Mouse (Mus musculus) T-helper 1 cell (primary cell): ENCODE data around the gene Eya4.

ENCODE experiments used
- in situ Hi-C: fragments of 300-600 bp; cut with MboI, MseI; formaldehyde crosslinking; loops from one replicate; pipeline ENCODE4 v1.15.1; 2025; ENCODE audit warnings: high pct_unique_total_duplicates

Eya4 gene

GRCm38 (mm10) chr10:23159138-23159537, 191.4 kb downstream of the Eya4 start:
- in situ Hi-C loops, result no loop called here

DNA sequence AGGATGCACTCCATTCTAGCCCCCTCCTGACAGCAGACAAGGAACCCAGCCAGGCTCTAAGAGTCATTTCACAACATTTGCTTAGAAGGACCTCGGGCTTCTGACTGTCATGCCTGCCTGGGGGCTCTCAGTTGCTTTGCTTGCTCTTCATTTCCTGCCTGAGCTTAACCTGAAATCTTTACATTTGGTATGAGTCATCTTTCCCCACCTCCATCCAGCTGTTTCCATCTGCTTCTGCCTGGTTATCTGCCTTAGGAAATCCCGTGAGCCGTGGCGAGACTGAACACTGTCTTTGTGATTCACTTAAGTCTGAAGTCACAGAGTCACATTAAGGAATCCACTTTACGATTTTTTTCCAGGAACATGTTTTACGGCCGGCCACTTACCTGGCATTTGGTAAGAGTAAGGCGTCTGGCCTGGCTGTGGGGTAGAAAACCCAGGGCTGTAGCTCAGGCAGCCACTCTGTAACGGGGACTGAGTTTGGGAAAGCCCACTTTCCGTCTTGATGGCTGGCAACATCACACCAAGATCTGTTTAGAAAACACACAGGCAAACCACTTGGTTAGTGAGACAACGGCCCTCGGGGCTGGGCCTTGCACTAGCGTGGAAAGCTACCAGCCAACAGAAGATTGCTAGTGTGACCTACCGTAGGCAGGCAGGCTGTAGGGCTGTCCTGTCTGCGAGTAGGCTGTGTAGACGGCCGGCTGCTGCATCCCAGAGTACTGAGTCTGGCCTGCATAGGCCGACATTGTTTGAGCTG, 193.5 kb downstream of the Eya4 start:
- in situ Hi-C loops, result no loop called here

DNA sequence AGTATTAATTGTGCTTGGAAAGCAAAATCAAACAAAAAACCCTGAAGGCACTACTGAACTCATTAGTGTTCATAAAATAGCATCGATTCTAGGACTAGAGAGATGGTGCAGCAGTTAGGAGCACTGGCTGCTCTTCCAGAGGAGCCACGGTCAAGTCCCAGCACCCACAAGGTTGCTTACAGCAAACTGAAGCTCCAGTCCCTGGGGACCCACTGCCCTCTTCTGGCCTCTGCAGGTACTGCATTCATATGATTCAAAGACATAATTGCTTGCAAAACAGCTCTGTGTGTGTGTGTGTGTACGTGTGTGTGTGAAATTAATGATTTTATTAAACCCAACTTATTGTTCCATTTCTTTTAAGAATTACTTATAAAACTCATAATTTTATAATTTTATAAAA, 200.2 kb downstream of the Eya4 start:
- in situ Hi-C loops, result no loop called here

DNA sequence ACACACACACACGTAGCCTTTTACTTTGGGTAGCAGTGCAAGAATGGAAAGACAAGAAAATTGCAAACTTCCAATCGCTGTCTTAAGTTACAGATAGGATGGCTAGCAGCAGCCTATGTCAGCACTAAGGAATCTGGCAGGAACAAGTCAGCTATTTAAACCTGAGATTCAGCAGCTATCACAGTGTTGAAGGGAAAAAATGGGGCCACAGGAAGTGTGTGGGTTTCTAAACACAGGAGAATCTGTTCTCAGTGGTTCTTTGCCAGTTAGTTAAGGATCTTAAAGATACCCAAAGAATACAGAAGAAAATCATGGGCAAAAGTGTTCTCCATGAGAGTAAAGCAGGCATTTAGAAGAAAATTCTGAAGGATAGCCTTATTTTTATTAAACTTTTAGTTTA, 206.0 kb downstream of the Eya4 start:
- in situ Hi-C loops, result no loop called here

DNA sequence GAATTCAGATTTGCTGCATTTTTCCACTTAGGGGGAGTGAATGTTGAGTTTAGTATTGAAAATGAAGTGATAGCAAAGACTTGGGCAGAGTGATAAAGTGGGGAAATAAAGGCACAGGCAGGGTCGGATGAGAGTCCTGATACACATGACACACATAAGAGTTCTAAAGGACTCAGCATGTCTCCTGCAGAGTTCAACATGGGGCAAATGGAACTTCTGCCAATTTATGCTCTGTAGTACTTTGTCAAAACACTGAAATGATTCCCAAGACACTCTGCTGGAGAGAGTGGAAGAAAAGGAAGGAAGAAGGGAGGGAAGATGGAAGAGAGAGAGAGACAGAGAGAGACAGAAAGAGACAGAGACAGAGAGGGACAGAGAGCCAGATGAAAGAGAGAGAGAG, 222.6 kb downstream of the Eya4 start:
- in situ Hi-C loops, result no loop called here

GRCm38 (mm10) chr10:23127151-23127550, 223.4 kb downstream of the Eya4 start:
- in situ Hi-C loops, result no loop called here

DNA sequence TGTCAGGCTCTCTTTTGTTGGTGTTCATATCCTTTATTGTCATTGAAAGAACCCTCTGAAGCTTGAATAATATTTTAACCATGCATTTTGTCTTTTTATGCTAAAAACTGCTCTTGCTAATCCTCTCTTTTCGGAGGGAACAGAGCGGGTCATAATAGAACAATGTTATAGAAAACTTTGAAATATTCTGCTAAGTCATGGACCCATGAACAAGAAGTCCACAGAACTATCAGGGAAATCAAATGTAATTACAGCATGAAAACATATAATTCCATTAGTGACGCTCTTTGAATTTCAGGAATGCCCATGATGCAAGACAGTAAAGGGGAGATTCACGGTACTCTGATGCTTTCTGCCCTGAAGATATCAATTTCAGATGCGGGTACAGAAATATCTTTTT, 224.1 kb downstream of the Eya4 start:
- in situ Hi-C loops, result no loop called here

DNA sequence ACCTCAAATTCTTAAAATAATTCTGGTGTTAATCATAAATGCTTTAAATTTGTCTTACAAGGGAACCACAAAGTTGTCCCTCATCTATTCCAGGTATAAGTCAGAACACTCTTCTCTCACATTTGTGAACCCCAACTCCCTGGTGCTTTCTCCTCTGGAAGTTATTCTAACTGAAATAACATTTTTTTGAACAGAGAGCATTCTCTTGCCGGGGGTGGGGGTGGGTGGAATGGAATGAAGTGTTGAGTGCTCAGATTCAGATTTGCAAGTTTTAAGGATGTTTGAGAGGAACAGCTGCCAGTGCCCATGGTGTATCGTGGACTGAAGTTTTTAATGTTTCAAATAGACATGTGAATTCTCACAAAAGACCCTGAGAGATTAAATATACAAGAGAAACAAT, 230.1 kb downstream of the Eya4 start:
- in situ Hi-C loops, result no loop called here

GRCm38 (mm10) chr10:23116786-23117410, 233.7 kb downstream of the Eya4 start:
- in situ Hi-C loops, result loop anchor here (10.0 kb wide), 1 partner anchor 648 kb away; no protein-coding TSS in a partner anchor

- in situ Hi-C loops, result loop anchor here (10.0 kb wide), 1 partner anchor 649 kb away; no protein-coding TSS in a partner anchor
Measured at GRCm38 (mm10) chr10:23116063-23116462, 234.5 kb downstream of the Eya4 start.

DNA sequence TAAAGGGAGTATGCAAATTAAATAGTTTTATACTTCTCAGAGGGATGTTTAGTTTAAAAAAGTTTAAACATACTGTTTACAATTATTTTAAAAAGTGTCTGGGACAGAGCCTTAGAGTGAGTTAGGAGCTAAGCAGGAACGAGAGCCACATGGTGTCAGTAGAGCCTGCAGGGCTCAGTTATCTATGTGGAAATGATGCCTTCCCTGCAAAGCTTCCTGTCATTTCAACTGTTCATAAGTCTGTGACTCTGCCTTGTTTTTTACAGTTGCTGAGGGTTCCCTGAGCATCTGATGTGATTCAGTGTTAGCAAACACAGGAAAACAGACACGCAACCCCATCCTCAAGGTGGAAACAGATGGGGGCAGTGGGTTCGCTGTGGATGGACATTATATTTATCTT, 235.3 kb downstream of the Eya4 start:
- in situ Hi-C loops, result loop anchor here (10.0 kb wide), 1 partner anchor 649 kb away; no protein-coding TSS in a partner anchor

GRCm38 (mm10) chr10:23108122-23108521, 242.5 kb downstream of the Eya4 start:
- in situ Hi-C loops, result no loop called here

GRCm38 (mm10) chr10:23092517-23092916, 258.1 kb downstream of the Eya4 start:
- in situ Hi-C loops, result no loop called here

DNA sequence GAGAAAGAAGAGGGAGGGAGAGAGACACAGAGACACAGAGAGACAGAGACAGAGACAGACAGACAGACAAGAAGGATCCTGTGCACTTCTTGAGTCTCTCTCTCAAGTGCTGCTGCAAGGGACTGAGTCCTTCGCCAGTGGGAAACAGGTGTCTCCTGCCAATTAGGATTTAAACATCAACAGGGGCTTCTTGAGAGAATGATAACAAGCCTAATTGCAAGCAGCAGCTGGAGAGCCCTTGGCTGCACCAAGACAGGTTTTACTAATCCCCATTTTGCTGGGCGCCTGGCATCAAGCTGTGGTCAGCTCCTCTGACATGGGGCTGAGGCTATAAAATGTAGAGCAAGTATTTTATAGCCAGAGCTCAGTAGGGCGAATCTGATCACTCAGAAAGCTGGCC, 259.0 kb downstream of the Eya4 start:
- in situ Hi-C loops, result no loop called here

- in situ Hi-C loops, result no loop called here
Measured at GRCm38 (mm10) chr10:23090323-23090722, 260.3 kb downstream of the Eya4 start.

DNA sequence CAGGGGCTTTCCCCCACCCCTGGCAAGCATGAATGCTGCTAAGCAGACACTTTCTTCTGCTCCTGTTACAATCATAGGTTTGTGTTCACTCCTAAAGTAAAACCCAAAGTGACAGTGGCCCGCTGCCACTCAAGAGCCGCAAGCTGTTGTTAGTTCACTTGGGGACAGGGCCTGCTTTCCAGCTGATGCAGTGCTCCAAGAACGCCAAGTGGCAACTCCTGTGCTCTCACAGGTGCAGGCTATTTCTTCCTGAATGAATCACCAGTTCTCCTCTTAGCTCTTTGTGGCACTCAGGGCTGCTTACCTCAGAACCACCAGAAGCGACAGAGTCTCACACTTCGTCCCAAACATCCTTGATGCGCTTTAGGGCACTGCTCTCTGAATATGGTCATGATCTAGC, 261.3 kb downstream of the Eya4 start:
- in situ Hi-C loops, result loop anchor here (5.0 to 10.0 kb wide), 2 partner anchors 512 to 676 kb away; no protein-coding TSS in a partner anchor

DNA sequence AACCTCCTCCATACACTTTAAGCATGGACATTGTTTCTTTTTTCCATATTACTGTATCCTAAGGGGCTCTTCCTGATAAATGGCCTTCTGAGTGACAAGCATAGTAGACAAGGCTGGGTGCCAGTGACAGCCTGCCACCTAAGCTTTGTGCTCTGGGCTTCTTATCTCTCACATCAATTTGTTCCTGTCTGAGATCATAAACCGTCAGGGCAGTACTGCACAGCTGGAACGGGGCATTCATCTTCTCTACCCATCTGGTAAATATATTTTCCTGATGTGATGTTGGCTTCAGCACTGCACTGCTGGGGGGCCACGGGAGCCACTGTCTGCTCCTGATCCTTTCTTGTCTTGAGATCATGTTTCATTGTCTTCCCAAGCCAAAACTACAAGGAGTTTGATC, 261.8 kb downstream of the Eya4 start:
- in situ Hi-C loops, result loop anchor here (5.0 to 10.0 kb wide), 2 partner anchors 511 to 676 kb away; no protein-coding TSS in a partner anchor

- in situ Hi-C loops, result loop anchor here (5.0 to 10.0 kb wide), 2 partner anchors 509 to 678 kb away; no protein-coding TSS in a partner anchor
Measured at GRCm38 (mm10) chr10:23086352-23087215, 264.0 kb downstream of the Eya4 start.

DNA sequence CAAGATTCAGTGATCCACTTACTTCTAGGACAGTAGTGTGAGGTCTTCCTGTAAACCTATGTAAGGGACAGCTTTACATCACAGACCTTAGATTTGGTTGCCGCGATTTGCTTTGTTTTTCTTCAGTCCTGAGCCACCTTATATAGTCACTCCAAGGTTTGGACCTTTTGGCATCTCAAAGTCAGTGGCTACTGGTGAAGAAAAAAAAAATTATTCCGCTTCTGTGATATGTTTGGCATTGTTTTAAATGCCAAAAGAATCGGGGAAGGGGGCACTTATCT, 269.1 kb downstream of the Eya4 start:
- in situ Hi-C loops, result loop anchor here (5.0 to 10.0 kb wide), 2 partner anchors 299 to 683 kb away; no protein-coding TSS in a partner anchor

DNA sequence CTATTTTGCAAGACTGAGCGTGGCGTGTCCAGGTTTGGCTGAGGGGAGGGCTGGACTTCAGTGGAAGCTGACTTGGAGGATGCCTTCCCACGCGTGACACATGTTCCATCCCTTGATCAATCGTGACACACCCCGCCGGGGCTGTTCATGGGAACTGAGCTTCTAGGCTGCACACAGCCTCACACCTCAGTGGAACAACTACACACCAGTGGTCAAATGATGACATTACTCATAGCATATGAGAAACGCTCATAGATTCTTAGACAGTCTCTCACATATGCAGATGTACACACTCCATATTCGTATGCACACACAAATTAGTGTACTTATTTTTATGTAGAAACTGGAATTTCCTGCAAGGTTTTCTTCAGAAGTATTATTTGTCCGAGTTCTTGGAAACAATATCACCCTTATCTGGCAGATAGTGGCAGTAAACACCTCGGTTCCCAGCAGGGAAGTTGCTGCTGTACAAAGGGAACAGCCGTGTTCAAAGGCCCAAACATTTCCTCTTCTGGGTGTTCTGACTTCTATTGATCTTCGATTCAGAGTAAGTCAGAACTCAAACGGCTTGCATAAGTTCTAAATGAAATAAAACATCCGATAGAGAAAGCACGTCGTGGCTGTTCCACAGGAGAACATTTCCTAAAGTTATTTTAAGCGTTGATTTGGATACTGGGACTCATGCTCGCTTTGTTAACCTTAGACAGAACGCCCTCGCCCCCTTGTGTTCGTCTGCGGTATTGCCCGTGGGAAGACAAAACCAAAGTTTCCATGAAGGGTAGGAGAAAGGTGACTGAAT, 269.6 kb downstream of the Eya4 start:
- in situ Hi-C loops, result loop anchor here (5.0 to 10.0 kb wide), 2 partner anchors 299 to 684 kb away; no protein-coding TSS in a partner anchor

DNA sequence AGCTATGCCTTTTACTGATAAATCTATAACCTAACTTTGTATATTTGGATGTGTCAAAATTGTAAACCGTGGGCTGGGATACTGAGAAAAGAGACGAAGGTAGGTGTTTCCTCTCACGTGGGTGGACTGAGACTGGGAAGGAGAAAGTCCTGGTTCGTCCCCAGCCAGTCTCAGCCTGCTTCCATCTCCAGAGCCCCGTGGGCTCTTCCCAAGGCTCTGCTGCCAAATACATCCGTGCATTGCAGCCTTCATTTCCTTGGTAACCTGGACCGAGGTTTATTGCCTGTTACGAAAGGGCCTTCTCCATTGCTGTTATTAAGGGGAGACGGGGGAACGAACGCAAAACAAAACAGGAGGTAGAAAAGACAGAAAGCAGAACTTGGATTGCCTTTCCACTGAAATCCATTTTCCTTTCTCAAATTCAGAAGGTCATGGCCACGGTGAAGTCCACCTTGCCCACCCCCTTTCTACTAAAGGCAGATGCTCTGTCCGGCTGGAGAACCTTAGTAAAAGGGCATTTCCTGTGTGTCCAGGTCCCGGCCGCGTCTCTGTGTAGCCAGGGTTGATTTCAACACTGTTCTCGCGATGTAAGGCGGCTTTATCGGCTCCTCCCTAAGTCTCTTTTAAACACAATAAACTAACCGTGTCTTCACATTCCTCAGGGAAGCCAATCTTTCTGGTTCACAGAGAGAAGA, 273.7 kb downstream of the Eya4 start:
- in situ Hi-C loops, result no loop called here
